In the genomic region with DNA sequence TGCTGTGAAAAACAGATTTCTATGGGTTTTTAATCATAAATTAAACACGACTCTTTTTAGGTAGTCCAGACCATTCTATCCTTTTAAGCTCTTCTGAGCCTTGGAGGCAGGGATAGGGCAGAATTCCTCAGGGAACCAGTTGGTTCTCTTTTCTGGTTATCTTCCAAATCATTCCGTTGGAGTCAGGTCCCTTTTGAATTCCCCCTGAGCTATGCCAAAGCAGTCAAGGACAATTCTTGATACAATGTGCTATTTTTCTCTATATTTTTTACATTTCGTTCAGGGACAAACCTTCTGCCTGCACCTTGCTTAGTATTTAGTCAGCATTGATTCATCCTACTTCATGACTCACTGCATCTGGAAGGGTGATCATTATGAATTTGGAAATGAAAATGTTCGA, we compare ENCODE assay signal across 23 mouse cellular contexts.
"Had no signal": no experiment of that assay in that cellular context is flagged by ENCODE, and none has a peak within 500 bp of the region (broad histone marks: within the 10 kb centered on the region; RNA-seq: fewer than 3 reads in every experiment).

No protein-coding gene starts in this region.

- H3K4me3 ChIP-seq: kidney, embryonic 15.5 days; limb, embryonic 10.5 days; limb, embryonic 13.5 days; liver, embryonic 12.5 days; liver, embryonic 15.5 days; lung, embryonic 15.5 days; megakaryocyte, embryonic 14.5 days; midbrain, embryonic 10.5 days; midbrain, embryonic 13.5 days; myocyte; neural tube, embryonic 13.5 days; stomach, embryonic 15.5 days had no signal

- H3K9me3 ChIP-seq: kidney, embryonic 15.5 days; limb, embryonic 10.5 days; limb, embryonic 13.5 days; liver, embryonic 12.5 days; liver, embryonic 15.5 days; lung, embryonic 15.5 days; megakaryocyte, embryonic 14.5 days; midbrain, embryonic 10.5 days; midbrain, embryonic 13.5 days; neural tube, embryonic 13.5 days; stomach, embryonic 15.5 days had no signal

- H3K4me2 ChIP-seq: kidney, embryonic 15.5 days; limb, embryonic 13.5 days; liver, embryonic 12.5 days; liver, embryonic 15.5 days; lung, embryonic 15.5 days; midbrain, embryonic 13.5 days; neural tube, embryonic 13.5 days; stomach, embryonic 15.5 days had no signal

- H3K27ac ChIP-seq: kidney, embryonic 15.5 days; limb, embryonic 10.5 days; limb, embryonic 13.5 days; liver, embryonic 12.5 days; liver, embryonic 15.5 days; lung, embryonic 15.5 days; midbrain, embryonic 10.5 days; midbrain, embryonic 13.5 days; neural tube, embryonic 13.5 days; stomach, embryonic 15.5 days had no signal

- H3K4me1 ChIP-seq: kidney, embryonic 15.5 days; limb, embryonic 10.5 days; limb, embryonic 13.5 days; liver, embryonic 12.5 days; liver, embryonic 15.5 days; lung, embryonic 15.5 days; megakaryocyte, embryonic 14.5 days; midbrain, embryonic 13.5 days; neural tube, embryonic 13.5 days; stomach, embryonic 15.5 days had no signal

- H3K9ac ChIP-seq: kidney, embryonic 15.5 days; limb, embryonic 13.5 days; liver, embryonic 12.5 days; liver, embryonic 15.5 days; lung, embryonic 15.5 days; midbrain, embryonic 13.5 days; neural tube, embryonic 13.5 days; stomach, embryonic 15.5 days had no signal

- H3K36me3 ChIP-seq: kidney, embryonic 15.5 days; limb, embryonic 10.5 days; limb, embryonic 13.5 days; liver, embryonic 12.5 days; liver, embryonic 15.5 days; lung, embryonic 15.5 days; midbrain, embryonic 10.5 days; midbrain, embryonic 13.5 days; neural tube, embryonic 13.5 days; stomach, embryonic 15.5 days had no signal

- ATAC-seq: liver, embryonic 12.5 days; midbrain, embryonic 13.5 days; midbrain, embryonic 16.5 days had no signal

- DNase-seq: kidney, adult 8-10 months; kidney, postnatal 10 days; kidney, postnatal 36 days; liver; lung, adult 18-20 months; lung, postnatal 10 days; lung, postnatal 36 days; right cerebral cortex, postnatal 25 days; spleen, adult 18-20 months; thymus, postnatal 25 days had no signal

- H3K27me3 ChIP-seq: kidney, embryonic 15.5 days; limb, embryonic 13.5 days; liver, embryonic 12.5 days; liver, embryonic 15.5 days; lung, embryonic 15.5 days; megakaryocyte, embryonic 14.5 days; midbrain, embryonic 13.5 days; neural tube, embryonic 13.5 days; stomach, embryonic 15.5 days had no signal
